In the genomic region with DNA sequence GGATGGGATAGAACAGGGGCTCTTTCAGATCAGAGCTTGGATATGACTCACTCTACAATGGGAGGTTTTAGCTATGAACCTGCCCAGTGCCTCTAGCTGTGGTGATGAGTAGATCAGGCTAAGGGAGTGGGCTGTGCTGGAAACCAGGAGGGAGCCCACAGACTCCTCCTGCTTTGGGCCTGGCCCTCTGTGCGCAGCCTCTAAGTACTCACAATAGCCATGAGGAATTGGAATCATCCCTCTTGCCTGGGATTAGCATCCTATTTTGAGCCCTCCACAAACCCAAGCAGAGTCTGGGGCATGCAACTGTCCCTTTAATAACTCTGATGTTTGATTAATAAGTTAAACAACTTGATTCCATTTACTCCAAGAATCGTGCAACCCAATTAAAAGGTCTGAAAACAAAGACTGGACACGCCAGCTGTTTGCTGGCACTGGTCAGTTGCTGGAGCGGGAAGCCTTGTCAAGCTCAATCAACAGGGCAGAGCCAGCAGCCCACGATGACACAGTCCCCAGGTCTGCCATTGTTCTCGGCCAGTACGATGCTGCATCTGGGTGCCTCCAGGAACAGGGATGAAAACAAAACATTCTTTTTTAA, we compare ENCODE assay signal across 13 mouse cellular contexts.
"Had no signal": no experiment of that assay in that cellular context is flagged by ENCODE, and none has a peak within 500 bp of the region (broad histone marks: within the 10 kb centered on the region; RNA-seq: fewer than 3 reads in every experiment).

No protein-coding gene starts in this region.

- H3K27me3 ChIP-seq: limb, embryonic 12.5 days; neural tube, embryonic 15.5 days had no signal

- H3K4me2 ChIP-seq: limb, embryonic 12.5 days; liver, embryonic 13.5 days; neural tube, embryonic 15.5 days had no signal

- H3K9ac ChIP-seq: limb, embryonic 12.5 days; liver, embryonic 13.5 days; liver, postnatal 0 days; neural tube, embryonic 15.5 days had no signal

- DNase-seq: kidney, postnatal 10 days; kidney, postnatal 4 days; liver; liver, embryonic 13.5 days; liver, postnatal 0 days; right cerebral cortex, postnatal 4 days; spleen, adult 18-20 months; thymus, adult 18-20 months; thymus, postnatal 14 days had no signal

- H3K36me3 ChIP-seq: limb, embryonic 12.5 days; liver, embryonic 13.5 days; neural tube, embryonic 15.5 days had no signal

- H3K27ac ChIP-seq: layer of hippocampus, adult 2 months; limb, embryonic 12.5 days; liver, embryonic 13.5 days; neural tube, embryonic 15.5 days had no signal

- H3K9me3 ChIP-seq: limb, embryonic 12.5 days; liver, embryonic 13.5 days; neural tube, embryonic 15.5 days had no signal

- ATAC-seq: liver, postnatal 0 days had no signal

- H3K4me3 ChIP-seq: layer of hippocampus, adult 2 months; limb, embryonic 12.5 days; liver, embryonic 13.5 days; myocyte; neural tube, embryonic 15.5 days had no signal

- H3K4me1 ChIP-seq: neural tube, embryonic 15.5 days had no signal
